Mouse (Mus musculus) myocyte (in vitro differentiated cells): ENCODE data around the gene Nol8.
A peak's percentile ranks its signal among the peaks of the same experiment; 100 is the strongest.

Source experiments
- E2F4 ChIP-seq: IDR thresholded peaks from one replicate; pipeline ENCODE4 v1.6.1; 2011; ENCODE audit warnings: mild to moderate bottlenecking, control low read depth, moderate library complexity; ENCODE audit not compliant: insufficient read depth
- MYOG ChIP-seq, 3 experiments: IDR thresholded peaks; one replicate each; pipeline ENCODE4 v1.6.1; 2011; ENCODE audit warnings: control low read depth in 2 of 3, low read depth in 2 of 3, mild to moderate bottlenecking in 2 of 3; ENCODE audit not compliant: insufficient read length in 2 of 3, control insufficient read depth in 1 of 3, insufficient read depth in 1 of 3
- POLR2A ChIP-seq: IDR thresholded peaks from one replicate; pipeline ENCODE4 v1.6.1; 2011; ENCODE audit warnings: low read depth, mild to moderate bottlenecking, control low read depth, moderate library complexity; ENCODE audit not compliant: insufficient read length
- POLR2AphosphoS2 ChIP-seq: IDR thresholded peaks from one replicate; pipeline ENCODE4 v1.6.1; 2011; ENCODE audit warnings: low read depth, control low read depth; ENCODE audit not compliant: insufficient read length
- TCF12 ChIP-seq: IDR thresholded peaks from one replicate; pipeline ENCODE4 v1.6.1; 2011; ENCODE audit warnings: mild to moderate bottlenecking, control low read depth; ENCODE audit not compliant: poor library complexity, insufficient read depth, severe bottlenecking
- TCF3 ChIP-seq: IDR thresholded peaks from one replicate; pipeline ENCODE4 v1.6.1; 2011; ENCODE audit warnings: low read depth, control low read depth; ENCODE audit not compliant: insufficient read length

DNA sequence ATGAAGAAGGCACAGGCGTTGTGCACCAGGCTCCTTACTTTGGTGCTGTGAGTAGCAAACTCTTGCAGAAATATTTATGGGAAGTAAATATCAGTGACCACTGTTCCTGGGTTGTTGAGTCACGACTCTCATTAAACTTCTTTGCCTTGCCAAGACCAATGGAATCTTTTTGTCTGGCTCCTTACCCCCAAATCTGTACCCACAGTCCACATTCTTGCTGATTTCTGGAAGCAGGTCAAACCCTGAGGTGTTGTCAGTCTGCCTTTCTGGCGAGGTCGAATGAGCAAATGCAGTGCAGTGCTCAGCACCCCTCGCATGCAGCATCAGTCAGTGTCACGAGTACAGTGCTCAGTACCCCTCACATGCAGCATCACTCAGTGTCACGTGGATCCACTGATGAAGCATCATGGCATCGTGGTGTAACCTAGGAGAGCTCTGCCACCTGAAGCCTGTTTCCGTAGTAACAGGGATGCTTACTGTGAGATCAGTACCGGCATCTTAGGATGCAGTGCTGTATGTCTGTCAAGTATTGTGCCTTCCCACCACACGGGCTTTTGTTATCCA lies 50.4 kb downstream of the Nol8 start:
- TF ChIP-seq POLR2A (peak; percentile 35), POLR2AphosphoS2 (peak; percentile 52), TCF12 (no peak), E2F4 (no peak), TCF3 (no peak), MYOG (IDR thresholded peaks at IDR 0.05; ENCODE audit: control insufficient read depth in 1 of 3, insufficient read depth in 1 of 3, insufficient read length in 2 of 3, low read depth in 2 of 3) (no peak)
